In the genomic region with DNA sequence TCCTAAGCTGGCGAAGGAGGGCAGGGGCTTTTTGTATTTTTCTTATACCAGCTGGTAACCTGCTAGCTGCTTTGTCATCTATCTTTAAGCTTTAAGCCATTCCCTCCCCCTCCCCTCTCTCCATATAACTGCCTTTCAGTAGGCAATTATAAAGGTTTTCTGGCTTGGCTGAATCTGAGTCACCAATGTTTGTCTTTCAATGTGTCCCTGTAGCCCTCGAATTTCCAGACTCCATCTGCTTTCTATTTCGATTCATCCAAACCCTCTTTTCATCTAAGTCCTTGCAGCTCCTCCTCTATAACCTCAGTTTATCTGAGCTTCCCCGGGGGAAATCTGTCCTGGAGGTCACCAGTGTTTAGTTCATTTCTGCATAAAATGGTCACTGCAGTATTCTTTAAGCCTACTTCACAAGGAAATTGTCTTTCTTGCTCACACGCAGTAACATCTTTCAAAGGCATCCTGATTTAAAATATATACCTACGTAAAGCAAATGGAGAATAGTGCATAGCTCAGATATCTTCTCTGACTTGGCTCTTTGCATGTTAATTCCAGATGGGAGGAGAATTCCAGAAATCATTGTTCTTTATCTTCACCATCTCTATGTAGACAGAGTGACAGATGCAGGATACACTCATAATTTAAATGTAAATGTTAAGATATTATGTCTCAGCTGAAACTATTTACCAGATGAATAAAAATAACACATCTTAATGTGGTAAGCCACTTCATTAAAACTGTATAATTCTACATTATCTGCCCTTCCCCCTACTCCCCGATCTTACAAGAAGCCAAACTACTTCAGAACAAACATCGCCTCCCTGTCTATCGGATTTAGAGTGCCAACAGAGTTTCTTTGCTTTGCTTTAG, we compare ENCODE assay signal across 11 mouse cellular contexts.
DNase-seq lines count a peak whose midpoint lies in the region; ATAC-seq lines count a peak whose summit lies in the region.
"Had no signal": no experiment of that assay in that cellular context is flagged by ENCODE, and none has a peak within 500 bp of the region (broad histone marks: within the 10 kb centered on the region; RNA-seq: fewer than 3 reads in every experiment).

No protein-coding gene starts in this region.

- no peaks in the 10 kb centered on the region for H3K36me3 ChIP-seq in forebrain, embryonic 15.5 days

- H3K4me1 ChIP-seq in forebrain, embryonic 15.5 days, result peaks cover 19% of the 10 kb centered on the region
- H3K4me1 ChIP-seq: megakaryocyte, embryonic 14.5 days had no signal

- peak overlapping the region; percentile 59 for H3K27ac ChIP-seq in forebrain, embryonic 15.5 days (replicated peaks)

- ATAC-seq in forebrain, embryonic 15.5 days (replicated peaks), result peak; percentile 65
- ATAC-seq in megakaryocyte-erythroid progenitor cell, adult 5-6 weeks (replicated peaks; ENCODE audit: low FRiP score, low TSS enrichment, poor library complexity, severe bottlenecking), result no peak

- no peak overlapping the region for H3K4me2 ChIP-seq in forebrain, embryonic 15.5 days (replicated peaks)

- peak; percentile 8 for DNase-seq in layer of hippocampus, adult 11-12 months (ENCODE audit: low spot score)
- no peak for DNase-seq in layer of hippocampus, postnatal 25 days (ENCODE audit: extremely low spot score in 1 of 2, low spot score in 1 of 2)
- DNase-seq in right cerebral cortex, adult 2 months (ENCODE audit: low spot score in 2 of 2), result peak; percentile 7 to 11
- no peak for DNase-seq in right cerebral cortex, postnatal 10 days (ENCODE audit: low spot score in 2 of 2)
- no peak for DNase-seq in adipocyte (ENCODE audit: low spot score)
- DNase-seq in retina, postnatal 1 day, result no peak
- DNase-seq: cerebellum, adult 11-12 months; thymus, adult 2 months had no signal

- no peak overlapping the region for H3K9ac ChIP-seq in forebrain, embryonic 15.5 days (replicated peaks)

- no peak overlapping the region for H3K4me3 ChIP-seq in forebrain, embryonic 15.5 days
- H3K4me3 ChIP-seq: megakaryocyte, embryonic 14.5 days had no signal

- H3K27me3 ChIP-seq in forebrain, embryonic 15.5 days, result no peaks in the 10 kb centered on the region
- H3K27me3 ChIP-seq: megakaryocyte, embryonic 14.5 days had no signal

- WGBS in forebrain, embryonic 15.5 days, result 37% methylated on average over 9 of the region's 9 CpGs

- H3K9me3 ChIP-seq in forebrain, embryonic 15.5 days, result no peaks in the 10 kb centered on the region
- H3K9me3 ChIP-seq: megakaryocyte, embryonic 14.5 days had no signal

Comparison
In these comparisons a context has a peak if more than half of its experiments do, and no peak if none do; other contexts are left out.
1. DNase-seq: peak in layer of hippocampus, adult 11-12 months (single experiment) and right cerebral cortex, adult 2 months (2 of 2); none in layer of hippocampus, postnatal 25 days (0 of 2), right cerebral cortex, postnatal 10 days (0 of 2), adipocyte (single experiment) and retina, postnatal 1 day (single experiment).